Mouse (Mus musculus) left cerebral cortex, postnatal 14 days (tissue): ENCODE data around the gene Naglu. TPM values are rescaled to one million over a fixed set of nuclear protein-coding genes. Genes with fewer than 3 reads are reported as not detected.
A peak's percentile ranks its signal among the peaks of the same experiment; 100 is the strongest.

Experiments used
- DNase-seq, 2 experiments: peaks; one replicate each; pipeline ENCODE4 v3.0.0; 2021 to 2022; ENCODE audit warnings: low spot score in 2 of 2, mixed read lengths in 1 of 2
- intact Hi-C: fragments of 180-260 bp; cut with DNase I; formaldehyde crosslinking; loops from one replicate; pipeline ENCODE4 v1.15.1; 2025
- long read RNA-seq, 2 experiments: library from polyadenylated mRNA; stranded (forward); transcript quantifications; one replicate each; pipeline ENCODE4 v2.0.0; 2021
- total RNA-seq, 2 experiments: library from RNA; stranded (reverse); gene quantifications; 2 replicates each; pipeline ENCODE4 v1.2.3; 2021

Naglu gene
- 10 to 100 TPM in 1 of 2 experiments, 1 to 10 TPM in 1; 7.3 to 11.9 TPM for total RNA-seq
- long read RNA-seq, experiment 1, transcript Naglu-201 (6 exons, 2,560 nt), result major isoform, 18 of 23 reads
- long read RNA-seq, experiment 1, partial matches to known transcripts, result 1 of 23 reads
- long read RNA-seq, experiment 1, other reads (novel, unspliced or antisense), result 4 of 23 reads
- long read RNA-seq, experiment 2, transcript Naglu-201 (6 exons, 2,560 nt), result major isoform, 18 of 26 reads
- long read RNA-seq, experiment 2, partial matches to known transcripts, result 0 of 26 reads
- long read RNA-seq, experiment 2, other reads (novel, unspliced or antisense), result 8 of 26 reads

DNA sequence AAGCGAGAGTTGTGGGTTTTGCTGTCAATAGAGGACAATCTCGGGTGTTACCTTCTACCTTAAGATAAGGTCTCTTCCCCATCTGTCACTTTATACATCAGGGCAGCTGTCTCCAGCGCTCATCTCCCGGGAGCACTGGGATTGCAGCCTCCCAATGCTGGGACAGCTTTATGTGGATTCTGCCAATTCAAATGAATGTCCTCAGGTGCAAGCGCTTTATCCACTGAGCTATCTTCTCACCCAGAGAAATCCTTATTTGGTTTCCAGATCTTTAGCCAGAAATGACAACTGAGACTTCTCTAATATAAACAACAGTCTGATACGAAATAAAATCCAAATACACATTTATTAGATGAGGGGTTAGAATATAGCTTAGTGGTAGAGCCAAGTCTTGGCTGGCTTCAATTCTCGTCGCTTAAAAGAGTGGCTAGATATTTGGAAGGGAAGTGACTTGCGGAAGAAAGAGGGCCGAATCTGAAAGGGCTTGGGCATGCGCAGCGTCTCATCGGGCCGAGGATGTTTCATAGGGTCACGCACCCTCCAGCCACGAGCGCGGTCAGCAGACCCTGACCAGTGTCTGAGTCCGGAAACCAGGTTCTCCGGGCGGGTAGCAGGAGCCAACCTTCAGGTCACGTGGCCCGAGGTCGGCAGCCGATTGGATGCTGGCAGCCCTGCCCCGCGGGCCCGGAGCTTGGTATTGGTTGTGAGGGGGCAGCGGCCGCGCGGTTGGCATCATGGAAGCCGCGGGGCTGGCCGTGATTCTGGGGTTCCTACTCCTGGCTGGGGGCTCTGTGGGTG lies at the start of gene Naglu:
TSS of gene Naglu (plus strand) at position 622 of the 798 bp plus-strand sequence.
- DNase-seq, result peak; percentile 96
- intact Hi-C loops, result no loop called here

DNA sequence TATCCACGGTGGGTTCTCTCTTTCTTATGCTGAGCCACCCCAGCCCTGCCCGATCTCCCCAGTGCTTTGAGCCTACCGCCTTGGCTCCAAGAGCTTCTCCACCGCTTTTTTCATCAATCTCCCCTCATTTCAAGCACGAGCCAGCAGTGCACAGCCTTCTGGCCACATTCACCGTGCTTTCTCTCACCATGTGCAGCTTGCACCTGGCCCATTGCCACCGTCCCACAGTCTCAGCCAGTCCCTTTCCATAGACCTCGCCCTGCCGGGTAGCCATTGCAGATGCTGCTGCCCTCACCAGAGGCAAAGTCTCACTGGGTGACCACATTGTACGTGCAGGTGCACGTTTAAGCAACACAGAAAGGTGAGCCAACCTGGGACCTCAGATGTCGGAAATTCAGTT lies 46.4 kb upstream of the Naglu start:
- DNase-seq, result peak in 1 of 2 experiments; percentile 37
- intact Hi-C loops, result no loop called here

DNA sequence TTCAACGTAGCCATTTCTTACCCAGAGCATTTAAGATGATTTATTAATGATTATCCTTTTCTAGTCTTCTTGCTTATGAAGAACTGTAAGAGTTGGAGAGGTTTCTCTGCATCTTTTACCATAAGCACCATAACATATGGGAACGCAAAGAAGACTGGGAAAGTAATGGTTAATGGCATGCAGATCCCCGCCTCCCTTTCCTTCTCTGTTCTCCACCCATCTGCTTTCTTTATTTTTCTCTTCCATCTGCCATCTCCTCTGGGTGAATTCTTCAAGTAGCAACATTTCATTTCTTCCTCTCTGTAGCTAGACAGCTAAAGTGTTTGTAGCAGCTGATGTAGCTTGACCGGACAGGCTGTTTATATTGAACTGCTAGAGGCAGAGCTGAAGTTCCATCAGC lies 45.8 kb upstream of the Naglu start:
- no peak for DNase-seq
- intact Hi-C loops, result no loop called here

DNA sequence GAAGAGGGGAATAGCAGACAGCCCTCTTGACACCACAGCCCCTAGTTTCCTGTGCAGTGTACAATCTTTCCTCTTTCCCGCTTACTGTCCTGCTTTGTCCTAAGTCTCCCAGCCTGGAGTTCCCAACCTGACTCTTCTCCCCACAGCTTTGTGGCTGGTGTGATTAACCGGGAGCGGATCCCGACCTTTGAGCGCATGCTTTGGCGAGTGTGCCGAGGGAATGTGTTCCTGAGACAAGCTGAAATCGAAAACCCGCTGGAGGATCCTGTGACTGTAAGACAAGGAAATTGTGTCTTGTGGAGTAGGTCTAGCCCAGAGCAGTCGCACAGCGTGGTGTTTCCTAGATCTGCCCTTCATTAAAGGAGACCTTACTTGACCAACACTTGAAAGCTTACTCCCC lies 42.7 kb upstream of the Naglu start:
- intact Hi-C loops, result no loop called here
- DNase-seq, result no peak

DNA sequence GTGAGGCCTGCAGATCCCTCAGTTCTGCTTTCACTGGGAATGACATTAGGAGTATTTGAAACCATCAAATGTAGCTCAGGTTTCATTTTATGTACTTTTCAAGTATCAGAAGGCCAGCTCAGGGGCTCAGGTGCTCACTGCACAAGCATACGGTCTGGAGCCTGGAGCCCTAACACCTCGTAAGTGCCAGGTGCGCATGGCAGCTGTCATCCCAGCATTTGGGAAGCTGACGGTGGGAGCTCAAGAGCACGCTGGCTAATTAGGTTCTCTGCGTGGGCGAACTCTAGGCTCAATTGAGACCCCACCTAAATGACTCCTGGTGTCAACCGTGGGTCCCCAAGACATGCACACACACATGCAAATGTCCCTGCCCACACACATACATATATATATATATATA lies 40.5 kb upstream of the Naglu start:
- no peak for DNase-seq
- intact Hi-C loops, result no loop called here

DNA sequence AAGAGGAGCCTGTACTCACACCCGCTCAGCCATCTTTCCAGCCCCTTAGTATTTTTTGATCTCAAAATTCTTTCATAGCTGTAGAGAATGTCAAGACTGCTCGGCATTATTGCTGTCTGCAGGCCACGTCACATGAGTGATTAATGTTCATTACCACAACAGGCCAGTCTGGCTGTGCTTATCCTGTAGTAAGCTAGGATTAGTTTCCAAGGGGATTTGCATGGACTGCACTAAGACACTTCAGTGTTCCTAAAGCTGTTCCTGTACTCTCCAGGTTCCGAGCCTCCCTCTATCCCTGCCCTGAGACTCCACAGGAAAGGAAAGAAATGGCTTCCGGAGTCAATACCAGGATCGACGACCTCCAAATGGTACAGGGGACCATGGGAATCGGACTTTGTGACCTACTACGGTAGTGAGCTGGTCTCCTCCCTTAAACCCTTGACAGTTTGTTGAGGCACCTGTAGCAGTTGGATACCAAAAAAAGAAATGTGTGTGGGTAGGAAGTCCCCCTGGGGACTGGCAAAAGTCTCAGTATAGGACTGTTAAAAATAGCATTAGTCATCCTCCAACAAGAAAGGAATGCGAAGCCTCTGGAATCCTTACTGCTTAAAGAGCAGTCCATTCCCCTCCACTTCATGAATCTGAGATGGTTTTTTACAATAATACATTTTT lies 39.5 kb upstream of the Naglu start:
- DNase-seq, result no peak
- intact Hi-C loops, result no loop called here

DNA sequence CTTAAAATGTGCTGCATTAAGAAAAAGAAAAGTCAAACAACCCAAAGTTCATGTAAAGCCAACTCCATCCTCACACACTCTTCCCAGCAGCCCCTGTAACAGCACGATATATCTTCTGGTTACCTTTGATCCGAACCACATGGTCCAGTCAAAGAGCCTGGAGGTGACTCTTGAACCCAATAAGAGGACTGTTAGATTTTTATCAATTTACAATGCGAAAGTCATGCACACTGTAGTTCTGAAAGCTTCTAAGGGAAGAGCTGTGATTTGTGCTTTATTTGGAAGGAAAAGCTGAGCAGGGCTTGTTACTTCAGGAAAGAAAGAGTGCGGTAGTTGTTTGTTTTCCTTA lies 39.0 kb upstream of the Naglu start:
- no peak for DNase-seq

DNA sequence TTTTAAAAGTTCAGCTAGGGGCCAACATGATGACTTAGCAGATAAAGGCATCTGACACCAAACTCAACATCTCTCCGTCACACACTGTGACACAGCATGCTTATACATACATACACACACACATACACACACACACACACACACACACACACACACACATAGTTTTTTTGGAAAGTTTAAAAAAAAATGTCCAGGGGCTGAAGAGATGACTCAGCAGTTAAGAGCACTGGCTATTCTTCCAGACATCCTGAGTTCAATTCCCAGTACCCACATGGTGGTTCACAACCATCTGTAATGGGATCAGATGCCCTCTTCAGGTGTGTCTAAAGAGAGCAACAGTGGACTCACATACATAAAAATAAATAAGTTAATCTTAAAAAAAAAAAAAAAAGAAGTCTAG lies 38.3 kb upstream of the Naglu start:
- intact Hi-C loops, result no loop called here
- no peak for DNase-seq

More for the DNA sequence above, 39.0 kb upstream of the Naglu start:
- intact Hi-C loops, result no loop called here

DNA sequence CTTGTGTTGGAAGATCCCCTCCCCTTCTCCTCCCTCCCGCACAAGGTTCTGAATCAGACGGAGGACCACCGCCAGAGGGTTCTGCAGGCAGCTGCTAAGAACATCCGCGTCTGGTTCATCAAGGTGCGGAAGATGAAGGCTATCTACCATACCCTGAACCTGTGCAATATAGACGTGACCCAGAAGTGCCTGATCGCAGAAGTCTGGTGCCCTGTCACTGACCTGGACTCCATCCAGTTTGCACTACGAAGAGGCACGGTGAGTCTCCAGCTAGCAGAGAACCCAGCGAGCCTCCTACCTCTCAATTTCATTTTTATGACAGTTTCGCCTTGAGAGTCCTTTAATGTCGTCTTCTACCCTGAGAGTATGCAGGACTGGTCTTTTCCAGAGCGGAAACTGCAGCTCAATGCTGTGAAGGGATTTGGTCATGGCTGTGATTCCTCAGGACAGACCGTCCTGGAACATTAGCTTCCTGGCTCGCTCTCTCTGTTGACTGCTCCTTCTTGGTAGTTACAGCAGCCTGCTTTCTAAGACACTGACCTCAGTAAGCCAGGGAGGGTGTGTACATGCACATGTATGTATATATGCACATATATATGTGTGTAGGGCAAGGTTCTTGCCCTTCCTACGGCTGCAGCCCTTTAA lies 35.8 kb upstream of the Naglu start:
- intact Hi-C loops, result no loop called here

DNA sequence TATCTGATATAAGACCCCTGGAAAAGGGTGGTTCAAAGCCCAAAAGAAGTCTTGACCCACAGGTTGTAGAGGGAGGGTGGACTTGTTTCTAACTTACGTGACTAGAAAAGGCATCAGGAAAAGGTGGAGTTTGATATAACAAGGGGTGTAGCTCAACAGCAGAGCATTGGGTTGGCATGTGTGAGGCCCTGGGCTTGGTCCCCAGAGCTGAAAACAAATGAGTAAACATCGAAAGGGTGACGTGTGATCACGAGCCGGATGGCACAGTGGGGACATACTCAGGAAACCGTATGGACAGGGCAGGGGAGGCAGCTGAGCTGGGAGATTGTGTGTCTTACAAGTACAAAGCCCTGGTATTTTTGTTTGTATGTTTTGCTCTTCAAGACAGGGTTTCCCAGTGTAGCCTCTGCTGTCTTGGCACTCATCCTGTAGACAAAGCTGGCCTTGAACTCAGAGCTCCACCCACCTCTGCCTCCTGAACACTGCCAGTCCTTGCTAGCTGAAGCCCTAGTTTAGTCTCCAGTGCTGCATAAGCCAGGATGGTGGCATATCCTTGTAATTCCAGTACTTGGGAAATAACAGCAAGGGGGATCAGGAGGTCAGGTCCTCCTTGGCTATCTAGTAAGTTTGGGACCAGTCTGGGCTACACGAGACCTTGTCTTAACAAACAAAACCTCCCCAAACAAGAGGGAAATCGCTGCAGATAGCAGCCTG lies 35.0 kb upstream of the Naglu start:
- DNase-seq, result no peak
- intact Hi-C loops, result no loop called here

More for the DNA sequence above, 35.8 kb upstream of the Naglu start:
- DNase-seq, result no peak

DNA sequence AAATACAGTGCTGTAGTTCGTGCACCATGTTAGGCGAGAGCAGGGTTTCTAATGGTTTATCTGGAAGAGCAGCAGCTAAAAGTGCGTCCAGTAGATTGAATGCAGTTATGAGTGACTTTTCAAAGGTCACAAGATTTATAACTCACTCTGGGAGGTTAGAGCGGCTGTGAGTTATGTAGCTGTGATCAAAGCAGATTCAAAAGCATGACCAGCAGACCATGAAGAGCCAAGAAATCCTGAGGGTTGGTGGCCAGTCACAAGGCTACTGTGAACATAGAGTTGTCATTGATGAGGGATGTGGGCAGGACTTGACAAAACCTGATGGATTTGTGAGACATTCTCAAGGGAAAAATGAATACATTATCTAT lies 34.5 kb upstream of the Naglu start:
- no peak for DNase-seq
- intact Hi-C loops, result no loop called here

DNA sequence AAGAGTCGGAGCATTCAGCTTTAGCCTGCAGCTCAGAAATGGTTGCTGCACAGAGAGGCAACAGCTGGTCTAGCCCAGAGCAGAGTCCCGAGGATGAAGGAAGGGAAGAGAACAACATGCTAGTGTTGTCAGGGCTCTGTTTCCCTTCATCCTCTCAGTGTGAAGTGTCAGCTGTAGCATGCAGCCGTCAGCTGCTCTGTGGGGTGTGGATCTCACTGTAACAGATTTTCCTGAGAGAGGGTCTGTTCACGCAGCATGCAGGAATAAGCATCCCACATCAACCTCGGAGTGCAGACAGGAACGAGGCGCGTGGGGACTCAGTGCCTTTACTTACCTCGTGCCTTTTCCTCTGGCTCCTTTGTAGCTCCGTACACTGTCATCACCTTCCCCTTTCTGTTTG lies 32.0 kb upstream of the Naglu start:
- intact Hi-C loops, result no loop called here
- DNase-seq, result no peak

DNA sequence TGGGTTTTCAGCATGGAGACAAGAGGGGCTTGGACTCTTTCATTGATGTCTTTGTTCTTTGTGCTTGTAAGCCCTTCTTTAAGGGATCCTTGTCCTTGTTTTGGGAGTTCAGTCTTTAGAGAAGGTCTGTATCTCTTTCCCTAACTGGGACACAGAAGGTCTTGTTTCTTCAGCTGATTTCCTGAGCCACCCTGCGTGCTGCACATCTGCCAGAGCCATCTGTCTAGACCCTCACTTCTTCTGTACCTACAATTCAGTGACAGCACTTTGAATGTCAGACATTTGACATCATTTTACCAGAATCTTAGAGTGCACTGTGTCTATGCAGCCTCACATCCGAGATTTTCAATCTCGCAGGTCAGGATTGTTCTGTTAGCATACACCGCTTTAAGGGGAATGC lies 24.0 kb upstream of the Naglu start:
- no peak for DNase-seq
- intact Hi-C loops, result no loop called here

DNA sequence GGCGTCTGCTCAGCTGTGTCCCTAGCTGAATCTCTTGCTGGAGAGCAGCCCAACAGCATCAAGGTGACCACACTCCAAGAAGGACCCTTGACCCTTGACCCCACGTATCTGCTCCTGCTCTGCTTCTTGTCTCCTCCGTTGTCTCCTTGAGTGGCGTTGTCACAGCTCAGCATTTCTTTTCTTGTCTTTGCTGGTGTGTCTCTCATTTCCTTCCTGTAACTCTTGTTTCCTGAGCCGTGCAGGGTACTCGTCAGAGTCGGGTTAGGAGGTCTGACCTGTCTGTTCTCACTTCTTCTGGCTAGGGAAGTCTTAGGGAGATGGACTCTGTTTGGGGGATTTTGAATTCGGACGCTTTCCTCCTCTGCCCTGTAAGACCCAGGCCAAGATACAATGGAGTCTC lies 23.4 kb upstream of the Naglu start:
- intact Hi-C loops, result no loop called here
- DNase-seq, result no peak

DNA sequence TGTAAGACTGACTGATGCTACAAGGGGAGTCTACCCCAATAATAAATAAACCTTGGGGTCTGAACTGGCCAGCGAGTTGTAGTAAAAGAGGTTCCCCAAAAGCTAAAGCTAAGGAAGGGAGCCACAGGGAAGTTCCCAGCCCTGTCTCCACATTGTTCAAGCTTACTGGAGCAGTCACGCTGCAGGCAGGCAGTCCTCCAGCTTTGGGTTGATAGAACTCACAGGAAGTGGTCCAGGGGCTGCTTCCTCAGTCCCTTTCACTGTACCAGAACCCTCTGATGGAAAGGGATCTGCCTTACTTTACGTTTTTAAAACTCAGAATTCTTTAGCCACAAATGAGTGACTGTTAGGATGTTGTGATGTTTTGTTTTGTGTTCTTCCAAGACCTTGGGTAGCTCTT lies 22.3 kb upstream of the Naglu start:
- DNase-seq, result no peak
- intact Hi-C loops, result no loop called here

DNA sequence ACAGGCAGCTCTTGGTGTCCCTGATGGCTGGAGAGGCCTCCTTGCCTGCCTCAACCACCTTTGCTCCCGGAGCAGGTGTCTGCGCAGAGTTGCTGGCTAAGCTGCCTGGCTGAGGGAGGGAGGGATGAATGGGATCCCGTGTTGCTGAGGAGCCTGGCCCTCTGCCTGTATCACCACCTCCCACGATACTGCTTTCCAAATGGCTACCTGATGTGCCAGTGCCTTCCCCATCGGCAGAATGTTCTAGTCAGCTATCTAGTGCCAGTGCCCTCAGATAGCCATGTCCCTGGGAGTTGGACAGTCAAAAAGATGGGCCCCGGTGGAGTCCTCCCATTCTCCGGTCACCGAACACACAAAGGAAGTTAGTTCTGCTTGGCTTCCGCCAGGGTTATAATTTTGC lies 19.5 kb upstream of the Naglu start:
- intact Hi-C loops, result no loop called here
- no peak for DNase-seq

DNA sequence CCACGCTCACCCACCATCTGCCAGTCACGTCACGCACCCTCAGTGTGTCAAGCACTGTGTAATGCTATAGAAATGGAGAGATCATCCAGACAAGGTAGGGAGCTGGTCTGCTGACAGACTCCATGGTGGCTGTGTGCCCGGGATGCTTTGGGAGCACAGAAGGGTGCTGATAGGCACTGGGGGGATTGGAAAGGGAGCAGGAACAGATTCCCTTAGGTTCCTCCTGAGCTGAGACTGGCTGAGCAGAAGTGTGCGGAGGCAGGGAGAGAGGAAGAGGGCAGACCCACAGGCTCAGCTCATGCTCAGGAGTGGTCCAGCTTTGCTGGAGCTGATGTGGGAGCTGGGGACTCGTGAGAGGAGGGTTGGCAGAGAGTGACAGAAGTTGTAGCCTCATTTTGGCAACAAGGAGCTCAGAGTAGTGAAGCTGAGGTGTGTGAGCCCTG lies 18.7 kb upstream of the Naglu start:
- intact Hi-C loops, result no loop called here

DNA sequence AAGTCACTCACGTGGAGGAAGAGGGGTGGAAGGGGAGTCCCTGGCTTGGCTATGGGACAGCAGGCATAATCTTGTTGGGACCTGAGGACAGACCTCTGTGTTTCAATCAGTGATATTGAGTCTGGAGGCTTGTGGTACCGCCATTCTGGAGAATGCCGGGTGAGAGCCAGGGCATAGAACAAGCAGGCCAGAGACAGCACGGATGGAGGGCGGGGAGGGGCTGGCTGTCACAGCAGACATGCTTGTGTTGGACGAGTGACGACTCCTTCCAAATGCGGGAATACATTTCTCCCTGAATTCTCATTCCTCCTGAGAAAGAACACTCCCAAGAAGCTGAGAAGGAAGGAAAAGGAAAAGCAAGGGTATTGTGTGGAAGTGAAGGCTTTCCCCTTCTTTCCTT lies 18.2 kb upstream of the Naglu start:
- DNase-seq, result no peak
- intact Hi-C loops, result no loop called here

More for the DNA sequence above, 18.7 kb upstream of the Naglu start:
- DNase-seq, result no peak

DNA sequence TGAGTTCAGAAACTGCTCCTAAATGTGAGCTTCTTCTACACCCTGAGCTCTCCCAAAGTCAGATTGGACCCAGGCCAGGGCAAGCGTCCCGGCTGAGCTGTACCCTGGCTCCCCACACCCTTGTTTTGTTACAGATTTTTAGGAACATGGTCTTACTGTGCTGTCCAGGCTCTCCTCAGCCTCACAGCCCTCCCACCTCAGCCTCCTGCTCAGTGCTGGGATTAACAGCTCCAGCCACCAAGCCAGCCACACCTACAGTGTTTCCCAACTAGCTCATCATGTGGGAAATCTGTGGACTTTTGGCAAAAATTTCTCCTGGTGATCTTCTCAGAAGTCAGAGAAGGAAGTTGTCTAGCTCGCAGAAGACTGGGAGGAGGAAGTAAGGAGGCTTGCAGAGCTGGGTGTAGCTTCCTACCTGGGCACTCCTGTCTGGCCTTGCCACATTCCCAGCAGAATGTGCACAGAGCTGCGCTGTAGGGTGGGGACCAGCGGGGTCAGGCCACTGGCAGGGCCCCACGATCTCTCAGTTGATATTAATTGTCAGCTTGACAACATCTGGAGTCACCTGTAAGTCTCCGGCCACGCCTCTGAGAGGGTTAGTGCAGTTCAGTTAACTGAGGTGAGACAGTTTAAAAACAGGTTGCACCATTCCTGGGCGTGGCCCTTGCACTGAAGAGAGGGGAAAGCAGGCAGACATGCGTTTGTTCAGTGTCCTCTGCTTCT lies 16.9 kb upstream of the Naglu start:
- DNase-seq, result no peak
- intact Hi-C loops, result no loop called here
